23 mouse cellular contexts compared by ENCODE assay signal in genomic region chr11:46667938-46668337, GRCm38 (mm10). TPM values are rescaled to one million over a fixed set of nuclear protein-coding genes. Genes with fewer than 3 reads are reported as not detected.
"Had no signal": no experiment of that assay in that cellular context is flagged by ENCODE, and none has a peak within 500 bp of the region (broad histone marks: within the 10 kb centered on the region; RNA-seq: fewer than 3 reads in every experiment).

No protein-coding gene starts in this region.

- H3K4me1 ChIP-seq: limb, embryonic 12.5 days; limb, embryonic 15.5 days; midbrain, embryonic 12.5 days; midbrain, embryonic 15.5 days; neural tube, embryonic 12.5 days; neural tube, embryonic 15.5 days had no signal

- H3K27me3 ChIP-seq: limb, embryonic 12.5 days; limb, embryonic 15.5 days; midbrain, embryonic 12.5 days; midbrain, embryonic 15.5 days; neural tube, embryonic 12.5 days; neural tube, embryonic 15.5 days had no signal

- H3K4me3 ChIP-seq: limb, embryonic 12.5 days; limb, embryonic 15.5 days; midbrain, embryonic 12.5 days; midbrain, embryonic 15.5 days; neural tube, embryonic 12.5 days; neural tube, embryonic 15.5 days had no signal

- ATAC-seq: liver, postnatal 0 days; lung, postnatal 0 days; midbrain, embryonic 15.5 days had no signal

- H3K27ac ChIP-seq: limb, embryonic 12.5 days; limb, embryonic 15.5 days; liver, embryonic 14.5 days; macrophage; midbrain, embryonic 12.5 days; midbrain, embryonic 15.5 days; neural tube, embryonic 12.5 days; neural tube, embryonic 15.5 days had no signal

- H3K9me3 ChIP-seq: limb, embryonic 12.5 days; limb, embryonic 15.5 days; midbrain, embryonic 12.5 days; midbrain, embryonic 15.5 days; neural tube, embryonic 12.5 days; neural tube, embryonic 15.5 days had no signal

- H3K36me3 ChIP-seq: limb, embryonic 12.5 days; limb, embryonic 15.5 days; midbrain, embryonic 12.5 days; midbrain, embryonic 15.5 days; neural tube, embryonic 12.5 days; neural tube, embryonic 15.5 days had no signal

- DNase-seq: kidney, postnatal 14 days; kidney, postnatal 4 days; left cerebral cortex, postnatal 4 days; liver, postnatal 0 days; lung, embryonic 14.5 days; right cerebral cortex, postnatal 25 days; spleen, adult 18-20 months; thymus, adult 18-20 months; thymus, postnatal 36 days had no signal

RNA-seq across cellular contexts. Expression of gene Dppa1, which starts 38.9 kb away (rescaled TPM):
- polyA plus RNA-seq: kidney, embryonic 16.5 days; limb, embryonic 12.5 days; limb, embryonic 15.5 days; liver, embryonic 11.5 days; liver, embryonic 14.5 days; liver, postnatal 0 days; lung, embryonic 14.5 days; lung, postnatal 0 days; macrophage; midbrain, embryonic 12.5 days; midbrain, embryonic 15.5 days; neural tube, embryonic 12.5 days; neural tube, embryonic 15.5 days; stomach, embryonic 16.5 days; testis, adult 2 months; urinary bladder, adult 2 months had no signal

RNA-seq across cellular contexts. Expression of gene Timd2, which starts 38.9 kb away (rescaled TPM):
- polyA plus RNA-seq: limb, embryonic 12.5 days; lung, embryonic 14.5 days; macrophage; midbrain, embryonic 12.5 days; neural tube, embryonic 12.5 days; neural tube, embryonic 15.5 days; urinary bladder, adult 2 months had no signal
